Mouse (Mus musculus) bone marrow, adult 2 months (tissue): ENCODE results near the gene Lrtm1.

Experiments
- CTCF ChIP-seq: fragments of 200-500 bp; IDR thresholded peaks from 2 replicates; pipeline ENCODE4 v1.5.1; 2011; ENCODE audit warnings: low read length, control low read depth; ENCODE audit not compliant: control insufficient read depth, insufficient read depth
- POLR2A ChIP-seq: fragments of 200-500 bp; IDR thresholded peaks from 2 replicates; pipeline ENCODE4 v1.6.1; 2011; ENCODE audit warnings: low read depth, mild to moderate bottlenecking, control low read depth, low read length, borderline replicate concordance; ENCODE audit not compliant: control insufficient read depth

DNA sequence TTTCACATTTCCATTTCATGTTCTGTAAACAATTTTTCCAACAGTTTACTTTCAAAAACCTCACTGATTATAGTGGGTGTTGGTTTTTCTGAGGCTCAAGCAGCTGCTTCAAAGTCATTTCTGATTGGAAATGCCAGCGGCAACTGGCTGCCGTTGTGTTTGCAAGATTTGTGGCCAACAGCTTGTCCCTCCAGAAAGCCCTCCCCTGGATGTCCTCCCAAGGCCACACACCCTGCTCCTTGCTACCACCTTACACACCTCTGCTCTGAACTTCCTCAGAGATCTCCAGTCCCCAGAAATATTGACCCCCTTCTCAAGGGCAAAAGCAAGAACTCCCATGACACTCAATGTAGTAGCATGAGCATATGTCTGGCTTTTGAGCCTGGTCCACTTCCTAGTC is 44.7 kb downstream of the Lrtm1 start:
- no peak for TF ChIP-seq POLR2A
- TF ChIP-seq CTCF = no peak
